Mouse (Mus musculus) G1E (cell line): Measurements from ENCODE around the gene Zfp423.

ENCODE experiments used
- CTCF ChIP-seq: IDR thresholded peaks from 2 replicates; pipeline ENCODE4 v1.5.1; 2012; ENCODE audit warnings: low read depth, low read length, inconsistent platforms, mixed read lengths
- GATA1 ChIP-seq: IDR thresholded peaks from 2 replicates; pipeline ENCODE4 v1.6.1; 2012; ENCODE audit warnings: borderline replicate concordance, low read length, inconsistent platforms, mixed read lengths
- TAL1 ChIP-seq: conservative IDR thresholded peaks from 2 replicates; pipeline ENCODE4 v1.6.1; 2012; ENCODE audit warnings: low read depth, low read length, inconsistent platforms, mixed read lengths

DNA sequence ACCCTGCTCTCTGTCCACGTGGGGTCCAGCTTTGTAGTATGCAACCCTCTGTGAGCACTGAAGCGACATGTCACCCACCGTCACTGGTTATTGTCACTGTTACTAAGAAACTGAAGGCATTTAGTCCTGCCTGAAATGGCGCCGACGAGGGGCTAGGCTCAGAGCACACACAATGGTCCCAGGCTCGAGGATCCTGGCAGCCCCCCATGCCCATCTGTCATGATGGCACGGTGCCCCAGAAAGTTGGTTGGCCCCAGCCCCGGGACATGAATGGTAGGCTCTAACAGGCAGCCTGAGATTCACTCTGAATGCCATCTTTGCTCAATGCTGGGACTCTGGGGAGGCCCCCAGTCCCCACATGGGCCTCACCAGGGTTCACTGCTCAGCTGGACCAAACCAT is 284.0 kb downstream of the Zfp423 start:
- TF ChIP-seq CTCF (no peak), GATA1 (no peak), TAL1 (no peak)
